Mouse (Mus musculus) c-Kit-negative CD71-positive TER-119-positive erythroid progenitor cells, embryonic 14.5 days (primary cell): ENCODE measurements around the gene Tmem132b.

Source experiments
- DNase-seq: peaks from one replicate; pipeline ENCODE4 v3.0.0-alpha.2; 2013; ENCODE audit warnings: low read depth, low spot score

Gene Tmem132b

GRCm38 (mm10) chr5:125772238-125772637, 240.7 kb downstream of the Tmem132b start:
- DNase-seq, result no peak

- no peak for DNase-seq
These were observed 241.2 kb downstream of the Tmem132b start for GRCm38 (mm10) chr5:125772756-125773155.

GRCm38 (mm10) chr5:125780332-125780731, 248.8 kb downstream of the Tmem132b start:
- DNase-seq, result no peak

GRCm38 (mm10) chr5:125792643-125793042, 261.1 kb downstream of the Tmem132b start:
- no peak for DNase-seq

- DNase-seq, result no peak
These were observed 262.7 kb downstream of the Tmem132b start for GRCm38 (mm10) chr5:125794318-125794717.

- DNase-seq, result no peak
These were observed 268.0 kb downstream of the Tmem132b start for GRCm38 (mm10) chr5:125799622-125800021.

GRCm38 (mm10) chr5:125800025-125800424, 268.5 kb downstream of the Tmem132b start:
- no peak for DNase-seq

- DNase-seq, result no peak
These were observed 271.2 kb downstream of the Tmem132b start for GRCm38 (mm10) chr5:125802801-125803200.

- DNase-seq, result no peak
These were observed 273.8 kb downstream of the Tmem132b start for GRCm38 (mm10) chr5:125805327-125805726.

GRCm38 (mm10) chr5:125807861-125808260, 276.3 kb downstream of the Tmem132b start:
- DNase-seq, result no peak

GRCm38 (mm10) chr5:125829342-125829741, 297.8 kb downstream of the Tmem132b start:
- no peak for DNase-seq

GRCm38 (mm10) chr5:125835890-125836289, 304.3 kb downstream of the Tmem132b start:
- DNase-seq, result no peak

GRCm38 (mm10) chr5:125836761-125837160, 305.2 kb downstream of the Tmem132b start:
- DNase-seq, result no peak
